Mouse (Mus musculus) urinary bladder, postnatal 25 days (tissue): ENCODE data around the gene Gm28827.
"Not testable (repeated sequence)": the region's sequence is repeated elsewhere in the genome, so short reads cannot be mapped to it uniquely, and the experiment has no call there.

Source experiments
- DNase-seq: peaks from one replicate; pipeline ENCODE4 v3.0.0; 2022; ENCODE audit warnings: low spot score

Gene Gm28827

DNA sequence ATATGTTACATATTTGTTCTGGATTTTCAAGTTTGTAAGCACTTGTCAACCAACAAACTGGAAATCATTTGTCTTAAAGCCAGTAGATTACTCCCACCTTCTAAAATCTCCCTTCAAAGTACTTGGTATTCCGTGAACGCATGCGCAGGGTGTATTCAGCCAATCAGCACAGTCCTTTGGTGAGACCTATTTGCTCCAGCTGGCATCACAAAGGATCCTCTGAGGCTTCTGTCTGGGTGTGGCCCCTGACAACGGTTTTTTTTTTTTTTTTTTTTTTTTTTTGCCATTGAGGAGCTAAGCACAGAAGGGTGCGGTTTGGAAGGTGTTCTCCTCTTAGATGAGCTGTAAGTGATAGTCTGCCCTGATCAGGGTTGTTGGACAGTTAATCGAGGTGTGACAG lies at the start of gene Gm28827:
TSS of gene Gm28827 (plus strand) at position 301 of the 400 bp plus-strand sequence.
- DNase-seq: not testable (repeated sequence)
